Mouse (Mus musculus): Measurements from ENCODE around the gene Ubxn10. TPM values are rescaled to one million over a fixed set of nuclear protein-coding genes. Genes with fewer than 3 reads are reported as not detected.

Ubxn10 gene
- polyA plus RNA-seq, 1 experiment from 2014 or later: 2.3 TPM

DNA sequence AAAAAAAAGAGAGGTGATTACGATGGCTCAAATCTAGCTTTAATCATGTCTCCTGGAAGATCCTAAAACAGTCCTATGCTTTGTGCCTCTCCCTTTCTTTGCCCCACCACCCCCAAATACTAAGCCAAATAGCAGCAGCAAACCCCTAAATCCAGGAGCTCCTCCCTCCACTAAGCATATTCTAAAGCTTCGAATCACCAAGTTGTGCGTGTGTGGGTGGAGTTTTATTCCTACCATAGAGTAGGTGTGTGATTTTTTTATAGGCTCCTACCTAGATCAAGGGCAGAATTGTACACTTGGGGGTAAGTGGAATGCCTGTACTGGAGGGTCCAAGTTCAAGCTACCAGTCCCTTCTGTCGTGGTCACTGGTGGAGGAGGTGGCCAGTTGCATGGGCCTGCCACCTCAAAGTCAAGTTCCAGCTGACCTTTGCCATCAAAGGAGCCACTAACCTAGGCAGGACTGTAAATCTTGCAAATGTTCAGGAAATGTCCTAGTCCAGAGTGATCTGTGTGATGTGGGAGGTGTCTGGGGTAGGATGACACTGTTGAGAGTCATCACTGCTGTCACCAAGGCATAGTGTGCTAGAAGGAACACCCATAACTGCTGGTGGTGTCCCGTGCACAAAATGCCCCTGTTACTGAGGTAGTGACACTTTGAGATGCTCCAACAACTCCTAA lies 18.2 kb downstream of the Ubxn10 start:
- no peak for ATAC-seq (ENCODE audit: low FRiP score, low TSS enrichment)
- WGBS: 38% methylated on average over 5 of the region's 5 CpGs
- no peaks in the 10 kb centered on the region for H3K27me3 ChIP-seq (ENCODE audit: insufficient read depth, low read length)

DNA sequence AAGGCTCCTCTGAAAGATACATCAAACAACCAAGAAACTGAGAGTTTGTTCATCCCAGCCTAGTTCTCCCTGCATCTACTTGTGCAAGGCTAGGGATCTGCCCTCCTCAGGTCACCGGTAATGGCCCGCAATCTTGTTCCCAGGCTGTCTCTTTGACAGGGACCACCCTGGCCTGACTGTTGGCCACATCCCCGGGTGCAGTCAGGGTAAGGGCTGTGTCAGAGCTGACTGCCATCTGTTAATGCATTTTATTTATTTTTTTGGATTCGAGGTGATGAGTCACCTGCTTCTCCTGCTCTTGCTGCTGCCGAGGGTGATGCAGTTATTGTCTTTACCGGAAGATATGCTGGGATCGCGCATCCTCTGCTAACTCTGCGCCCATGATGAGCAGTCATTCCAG lies 20.3 kb downstream of the Ubxn10 start:
- Histone ChIP-seq H3K9me3 (ENCODE audit: low read length) (no peaks in the 10 kb centered on the region), H3K4me3 (ENCODE audit: low read length) (no peak overlapping the region), H3K9ac (replicated peaks; ENCODE audit: low read length) (no peak overlapping the region), H3K36me3 (ENCODE audit: insufficient read depth, low read length) (no peaks in the 10 kb centered on the region), H3K4me1 (ENCODE audit: insufficient read depth, low read length) (peaks cover 7% of the 10 kb centered on the region; the same call in 1 of the 2 replicates), H3K27me3 (ENCODE audit: insufficient read depth, low read length) (no peaks in the 10 kb centered on the region), H3K4me2 (replicated peaks; ENCODE audit: low read depth, low read length) (no peak overlapping the region), H3K27ac (ENCODE audit: low read length) (no peak overlapping the region)
- 72% methylated on average over 9 of the region's 9 CpGs for WGBS
- ATAC-seq (ENCODE audit: low FRiP score, low TSS enrichment): no peak

More for the DNA sequence above, 18.2 kb downstream of the Ubxn10 start:
- Histone ChIP-seq H3K36me3 (ENCODE audit: insufficient read depth, low read length) (no peaks in the 10 kb centered on the region), H3K9ac (replicated peaks; ENCODE audit: low read length) (no peak overlapping the region), H3K9me3 (ENCODE audit: low read length) (no peaks in the 10 kb centered on the region), H3K4me2 (replicated peaks; ENCODE audit: low read depth, low read length) (no peak overlapping the region), H3K4me3 (ENCODE audit: low read length) (no peak overlapping the region), H3K27ac (ENCODE audit: low read length) (no peak overlapping the region), H3K4me1 (ENCODE audit: insufficient read depth, low read length) (peaks cover 19% of the 10 kb centered on the region)

DNA sequence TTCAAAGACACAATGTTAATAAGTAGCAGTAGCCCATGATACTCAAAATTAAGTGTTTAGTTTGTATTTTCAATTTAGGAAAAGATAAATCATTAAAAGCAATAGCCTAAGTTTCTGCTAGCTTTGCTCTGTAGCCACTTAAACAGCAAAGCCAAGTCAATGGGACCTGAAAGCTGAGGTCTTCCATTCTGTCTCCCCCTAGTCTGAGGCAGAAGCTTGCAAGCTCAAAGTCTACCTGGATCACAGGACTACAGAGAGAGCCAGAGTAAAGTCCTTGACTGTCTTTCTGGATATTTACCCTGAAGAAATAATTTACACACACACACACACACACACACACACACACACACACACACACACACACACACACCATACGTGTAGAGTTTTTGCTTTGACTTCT lies 22.8 kb downstream of the Ubxn10 start:
- Histone ChIP-seq H3K4me3 (ENCODE audit: low read length) (no peak overlapping the region), H3K9ac (replicated peaks; ENCODE audit: low read length) (no peak overlapping the region), H3K4me1 (ENCODE audit: insufficient read depth, low read length) (peaks cover 14% of the 10 kb centered on the region), H3K36me3 (ENCODE audit: insufficient read depth, low read length) (no peaks in the 10 kb centered on the region), H3K9me3 (ENCODE audit: low read length) (no peaks in the 10 kb centered on the region), H3K4me2 (replicated peaks; ENCODE audit: low read depth, low read length) (no peak overlapping the region), H3K27me3 (ENCODE audit: insufficient read depth, low read length) (no peaks in the 10 kb centered on the region), H3K27ac (ENCODE audit: low read length) (no peak overlapping the region)
- WGBS: 75% methylated on average over 1 of the region's 1 CpGs
- ATAC-seq (ENCODE audit: low FRiP score, low TSS enrichment): no peak

DNA sequence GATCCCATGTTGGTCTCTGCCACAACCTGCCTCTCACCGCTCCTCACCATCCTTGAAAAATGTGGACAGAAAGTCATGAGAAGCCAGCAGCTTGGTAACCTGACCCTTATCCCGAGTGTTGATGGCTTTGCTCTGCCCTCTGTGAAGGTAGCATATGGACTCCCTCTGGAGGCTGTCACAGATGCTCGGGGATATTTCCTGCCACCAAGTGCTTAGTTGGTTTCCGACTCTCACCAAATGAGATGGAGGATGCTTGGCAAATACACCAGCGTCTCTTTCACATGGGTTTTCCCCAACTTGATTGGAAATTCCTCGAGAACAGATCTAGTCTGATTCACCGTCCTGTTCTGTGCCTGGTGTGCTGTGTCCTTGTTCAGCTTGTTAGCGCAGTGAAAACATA lies 24.3 kb downstream of the Ubxn10 start:
- H3K9me3 ChIP-seq (ENCODE audit: low read length): no peaks in the 10 kb centered on the region
- H3K27ac ChIP-seq (ENCODE audit: low read length): no peak overlapping the region
- no peaks in the 10 kb centered on the region for H3K27me3 ChIP-seq (ENCODE audit: insufficient read depth, low read length)
- peaks cover 16% of the 10 kb centered on the region for H3K4me1 ChIP-seq (ENCODE audit: insufficient read depth, low read length)
- H3K9ac ChIP-seq (replicated peaks; ENCODE audit: low read length): no peak overlapping the region
- no peak for ATAC-seq (ENCODE audit: low FRiP score, low TSS enrichment)
- H3K4me3 ChIP-seq (ENCODE audit: low read length): no peak overlapping the region
- H3K36me3 ChIP-seq (ENCODE audit: insufficient read depth, low read length): no peaks in the 10 kb centered on the region
- 56% methylated on average over 8 of the region's 8 CpGs for WGBS
- no peak overlapping the region for H3K4me2 ChIP-seq (replicated peaks; ENCODE audit: low read depth, low read length)

DNA sequence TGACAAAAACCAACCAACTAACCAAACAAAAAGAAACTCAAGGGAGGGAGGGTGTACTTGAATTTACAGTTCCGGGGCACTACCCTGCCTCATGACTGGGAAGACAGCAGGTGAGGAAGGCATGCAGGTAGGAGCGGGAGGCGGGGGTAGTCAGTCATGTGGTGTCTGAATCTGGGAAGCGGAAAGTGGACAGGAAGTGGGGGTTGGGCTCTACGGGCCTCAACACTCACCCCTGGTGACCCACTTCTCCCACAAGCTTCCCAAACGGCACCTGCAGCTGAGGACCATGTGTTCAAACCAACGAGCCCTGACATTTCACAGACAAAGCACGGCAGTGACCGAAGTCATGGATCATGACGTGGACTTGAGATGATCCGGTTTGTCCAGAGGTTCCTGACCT lies 24.9 kb downstream of the Ubxn10 start:
- peaks cover 16% of the 10 kb centered on the region for H3K4me1 ChIP-seq (ENCODE audit: insufficient read depth, low read length)
- 39% methylated on average over 11 of the region's 11 CpGs for WGBS
- no peaks in the 10 kb centered on the region for H3K27me3 ChIP-seq (ENCODE audit: insufficient read depth, low read length)
- no peak overlapping the region for H3K9ac ChIP-seq (replicated peaks; ENCODE audit: low read length)
- no peaks in the 10 kb centered on the region for H3K36me3 ChIP-seq (ENCODE audit: insufficient read depth, low read length)
- H3K9me3 ChIP-seq (ENCODE audit: low read length): no peaks in the 10 kb centered on the region
- no peak for ATAC-seq (ENCODE audit: low FRiP score, low TSS enrichment)
- H3K27ac ChIP-seq (ENCODE audit: low read length): no peak overlapping the region
- no peak overlapping the region for H3K4me2 ChIP-seq (replicated peaks; ENCODE audit: low read depth, low read length)
- H3K4me3 ChIP-seq (ENCODE audit: low read length): no peak overlapping the region

DNA sequence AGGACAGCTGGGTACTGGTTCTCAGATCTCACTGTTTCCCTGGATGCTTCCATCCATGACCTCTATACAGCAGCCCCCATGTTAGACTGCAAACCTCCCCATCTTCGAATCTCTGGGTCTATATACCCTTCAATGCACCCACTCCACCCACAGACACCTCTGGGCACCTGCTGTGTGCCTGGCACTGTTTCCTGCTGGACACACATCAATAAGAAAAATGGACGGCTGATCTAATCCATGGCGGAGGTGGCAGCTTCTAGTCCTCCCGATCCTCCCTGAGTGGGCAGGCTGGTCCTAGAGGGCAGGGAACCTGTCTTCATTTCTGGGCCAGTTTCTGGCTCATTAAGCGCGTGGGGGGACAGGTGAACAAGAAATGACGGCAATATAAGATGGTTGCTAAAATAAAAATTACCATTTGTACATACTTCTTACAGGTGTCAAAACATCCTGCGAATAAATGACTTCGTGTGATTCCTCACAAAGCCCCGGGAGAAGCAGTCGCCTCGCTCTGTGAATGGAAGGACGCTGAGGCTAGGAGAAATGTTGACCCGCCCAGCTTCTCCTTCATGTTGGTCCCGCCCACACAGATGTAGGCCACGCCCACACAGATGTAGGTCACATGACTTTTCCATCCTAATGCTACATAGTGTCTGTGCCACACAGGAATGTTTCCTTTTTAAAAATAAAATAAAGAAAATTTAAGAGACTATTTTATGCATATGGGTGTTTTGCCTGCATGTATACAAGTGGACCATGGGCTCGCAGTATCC lies 25.7 kb downstream of the Ubxn10 start:
- Histone ChIP-seq H3K36me3 (ENCODE audit: insufficient read depth, low read length) (no peaks in the 10 kb centered on the region), H3K4me3 (ENCODE audit: low read length) (no peak overlapping the region), H3K27ac (ENCODE audit: low read length) (no peak overlapping the region), H3K4me1 (ENCODE audit: insufficient read depth, low read length) (peaks cover 16% of the 10 kb centered on the region), H3K9me3 (ENCODE audit: low read length) (no peaks in the 10 kb centered on the region), H3K9ac (replicated peaks; ENCODE audit: low read length) (no peak overlapping the region), H3K4me2 (replicated peaks; ENCODE audit: low read depth, low read length) (no peak overlapping the region), H3K27me3 (ENCODE audit: insufficient read depth, low read length) (no peaks in the 10 kb centered on the region)
- no peak for ATAC-seq (ENCODE audit: low FRiP score, low TSS enrichment)
- 51% methylated on average over 17 of the region's 17 CpGs for WGBS

DNA sequence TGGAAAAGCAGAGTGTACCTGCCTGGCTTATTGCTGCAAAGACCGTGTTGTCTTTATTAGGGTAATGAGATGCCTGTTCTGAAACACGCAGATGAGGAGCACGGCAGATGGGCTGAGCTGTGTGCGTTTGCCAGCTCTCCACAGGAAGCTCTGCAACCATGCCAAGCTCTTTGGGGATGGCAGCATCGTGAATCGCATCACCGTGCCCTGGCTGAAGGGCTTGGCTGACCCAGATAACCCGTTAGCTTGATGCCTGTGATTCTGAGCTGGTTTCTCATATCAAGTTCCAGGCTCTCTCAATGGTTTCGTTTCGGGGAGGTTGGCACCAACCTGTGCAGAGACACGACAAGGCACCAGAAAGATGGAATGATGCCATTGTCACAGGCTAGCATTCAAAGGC lies 26.3 kb downstream of the Ubxn10 start:
- Histone ChIP-seq H3K4me3 (ENCODE audit: low read length) (no peak overlapping the region), H3K36me3 (ENCODE audit: insufficient read depth, low read length) (no peaks in the 10 kb centered on the region), H3K9ac (replicated peaks; ENCODE audit: low read length) (no peak overlapping the region), H3K4me2 (replicated peaks; ENCODE audit: low read depth, low read length) (no peak overlapping the region), H3K9me3 (ENCODE audit: low read length) (no peaks in the 10 kb centered on the region), H3K4me1 (ENCODE audit: insufficient read depth, low read length) (peaks cover 16% of the 10 kb centered on the region), H3K27me3 (ENCODE audit: insufficient read depth, low read length) (no peaks in the 10 kb centered on the region), H3K27ac (ENCODE audit: low read length) (no peak overlapping the region)
- WGBS: 79% methylated on average over 11 of the region's 11 CpGs
- no peak for ATAC-seq (ENCODE audit: low FRiP score, low TSS enrichment)

DNA sequence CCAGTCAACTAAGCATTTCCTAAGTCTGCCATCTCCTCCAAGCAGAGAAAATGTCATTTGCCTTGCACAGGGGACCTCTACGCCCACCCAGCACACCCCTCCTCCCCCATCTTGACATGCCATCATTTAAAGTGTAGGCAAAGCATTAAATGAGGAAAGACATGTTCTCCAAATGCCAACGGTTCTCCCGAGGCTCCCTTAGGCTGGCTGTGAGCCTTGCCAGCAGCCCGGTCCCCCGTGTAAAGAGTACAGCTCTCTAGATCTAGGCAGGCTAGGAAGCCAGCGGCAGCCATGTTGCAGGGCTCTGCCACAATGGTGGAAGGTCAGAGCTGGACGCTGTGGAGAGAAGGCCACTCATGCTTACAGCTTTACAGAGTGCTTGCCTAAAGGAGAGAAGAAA lies 27.0 kb downstream of the Ubxn10 start:
- no peak overlapping the region for H3K27ac ChIP-seq (ENCODE audit: low read length)
- WGBS: 71% methylated on average over 7 of the region's 7 CpGs
- ATAC-seq (ENCODE audit: low FRiP score, low TSS enrichment): no peak

DNA sequence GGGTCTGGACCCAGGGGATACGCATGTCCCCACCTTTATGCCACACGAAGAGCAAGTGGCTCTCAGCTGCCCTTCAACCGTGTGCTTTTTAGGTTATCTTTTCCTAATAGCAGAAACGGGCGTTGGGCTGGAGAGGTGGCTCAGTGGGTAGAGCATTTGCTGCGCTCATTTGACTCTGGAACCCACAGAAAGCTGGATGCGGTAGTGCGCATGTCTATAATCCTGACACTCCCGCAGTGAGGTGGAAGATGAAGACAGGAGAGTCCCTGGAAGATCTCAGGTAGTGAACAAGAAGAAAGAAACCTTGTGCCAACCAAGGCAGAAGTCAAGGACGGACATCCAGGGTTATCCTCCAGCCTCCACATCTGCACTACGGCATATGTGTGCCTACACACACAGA lies 27.7 kb downstream of the Ubxn10 start:
- Histone ChIP-seq H3K27ac (ENCODE audit: low read length) (no peak overlapping the region), H3K4me2 (replicated peaks; ENCODE audit: low read depth, low read length) (no peak overlapping the region), H3K4me1 (ENCODE audit: insufficient read depth, low read length) (peaks cover 16% of the 10 kb centered on the region), H3K9ac (replicated peaks; ENCODE audit: low read length) (no peak overlapping the region), H3K4me3 (ENCODE audit: low read length) (no peak overlapping the region), H3K36me3 (ENCODE audit: insufficient read depth, low read length) (no peaks in the 10 kb centered on the region), H3K27me3 (ENCODE audit: insufficient read depth, low read length) (no peaks in the 10 kb centered on the region), H3K9me3 (ENCODE audit: low read length) (no peaks in the 10 kb centered on the region)
- 83% methylated on average over 11 of the region's 11 CpGs for WGBS
- no peak for ATAC-seq (ENCODE audit: low FRiP score, low TSS enrichment)

More for the DNA sequence above, 27.0 kb downstream of the Ubxn10 start:
- Histone ChIP-seq H3K4me3 (ENCODE audit: low read length) (no peak overlapping the region), H3K4me2 (replicated peaks; ENCODE audit: low read depth, low read length) (no peak overlapping the region), H3K9ac (replicated peaks; ENCODE audit: low read length) (no peak overlapping the region), H3K4me1 (ENCODE audit: insufficient read depth, low read length) (peaks cover 16% of the 10 kb centered on the region), H3K9me3 (ENCODE audit: low read length) (no peaks in the 10 kb centered on the region), H3K36me3 (ENCODE audit: insufficient read depth, low read length) (no peaks in the 10 kb centered on the region), H3K27me3 (ENCODE audit: insufficient read depth, low read length) (no peaks in the 10 kb centered on the region)

DNA sequence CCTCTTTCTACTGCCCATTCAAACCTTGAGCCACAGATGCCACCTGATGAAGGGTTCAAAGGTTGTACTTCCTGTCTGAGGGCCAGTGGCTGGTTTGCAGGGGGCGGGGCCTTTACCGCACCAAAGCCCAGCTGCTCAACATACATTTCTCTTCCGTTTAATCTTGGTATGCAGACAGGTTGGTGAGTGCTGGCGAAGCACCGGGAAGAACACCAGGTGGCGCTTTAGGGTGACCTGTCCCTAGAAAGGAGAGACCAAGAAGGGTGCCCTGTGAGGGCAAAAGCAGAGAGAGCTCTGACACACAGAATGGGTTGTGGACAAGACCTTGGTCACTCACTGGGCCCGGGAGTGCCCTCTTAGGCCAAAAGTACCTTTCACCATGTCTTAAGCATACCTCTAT lies 28.3 kb downstream of the Ubxn10 start:
- no peak overlapping the region for H3K27ac ChIP-seq (ENCODE audit: low read length)
- H3K36me3 ChIP-seq (ENCODE audit: insufficient read depth, low read length): no peaks in the 10 kb centered on the region
- no peak overlapping the region for H3K9ac ChIP-seq (replicated peaks; ENCODE audit: low read length)
- H3K4me3 ChIP-seq (ENCODE audit: low read length): no peak overlapping the region
- no peak overlapping the region for H3K4me2 ChIP-seq (replicated peaks; ENCODE audit: low read depth, low read length)
- WGBS: 8% methylated on average over 7 of the region's 7 CpGs
- no peaks in the 10 kb centered on the region for H3K27me3 ChIP-seq (ENCODE audit: insufficient read depth, low read length)
- H3K4me1 ChIP-seq (ENCODE audit: insufficient read depth, low read length): peaks cover 16% of the 10 kb centered on the region
- peak; percentile 39; the same call in 1 of the 2 replicates for ATAC-seq (ENCODE audit: low FRiP score, low TSS enrichment)
- no peaks in the 10 kb centered on the region for H3K9me3 ChIP-seq (ENCODE audit: low read length)

Measured in kidney, embryonic 16.5 days (tissue).